Mouse (Mus musculus) G1E (cell line): Measurements from ENCODE around the gene Fancd2. TPM values are rescaled to one million over a fixed set of nuclear protein-coding genes. Genes with fewer than 3 reads are reported as not detected.

ENCODE experiments used
- ATAC-seq: 2 replicates; pipeline ENCODE4 v1.8.0; 2016; ENCODE audit warnings: mild to moderate bottlenecking; ENCODE audit not compliant: insufficient number of reproducible peaks, poor library complexity, low FRiP score, severe bottlenecking; ENCODE audit errors: extremely low read depth
- DNase-seq: peaks from one replicate; pipeline ENCODE4 v3.0.0; 2012; ENCODE audit warnings: low spot score
- H3K27me3 ChIP-seq: 2 replicates; pipeline ENCODE4 v1.6.1; 2012; ENCODE audit warnings: mild to moderate bottlenecking, low read length, inconsistent platforms; ENCODE audit not compliant: insufficient read depth
- H3K36me3 ChIP-seq: replicated peaks from 2 replicates; pipeline ENCODE3; 2012; ENCODE audit warnings: mild to moderate bottlenecking, inconsistent platforms
- H3K4me1 ChIP-seq: 2 replicates; pipeline ENCODE4 v1.6.1; 2012; ENCODE audit warnings: low read depth, low read length, inconsistent platforms, mixed read lengths; ENCODE audit not compliant: insufficient read depth
- H3K4me3 ChIP-seq: 2 replicates; pipeline ENCODE4 v1.5.1; 2012; ENCODE audit warnings: low read depth, mild to moderate bottlenecking, inconsistent platforms, low read length, moderate library complexity, mixed read lengths
- H3K9me3 ChIP-seq: replicated peaks from 2 replicates; pipeline ENCODE4 v1.6.1; 2012; ENCODE audit warnings: inconsistent platforms
- CTCF ChIP-seq: IDR thresholded peaks from 2 replicates; pipeline ENCODE4 v1.5.1; 2012; ENCODE audit warnings: low read depth, low read length, inconsistent platforms, mixed read lengths
- GATA1 ChIP-seq: IDR thresholded peaks from 2 replicates; pipeline ENCODE4 v1.6.1; 2012; ENCODE audit warnings: borderline replicate concordance, low read length, inconsistent platforms, mixed read lengths
- GATA2 ChIP-seq: IDR thresholded peaks from 2 replicates; pipeline ENCODE4 v1.6.1; 2012; ENCODE audit warnings: low read depth, low read length, inconsistent platforms, borderline replicate concordance
- POLR2AphosphoS5 ChIP-seq: IDR thresholded peaks from 2 replicates; pipeline ENCODE4 v1.6.1; 2012; ENCODE audit warnings: low read depth, low read length, inconsistent platforms; ENCODE audit not compliant: insufficient replicate concordance
- TAL1 ChIP-seq: conservative IDR thresholded peaks from 2 replicates; pipeline ENCODE4 v1.6.1; 2012; ENCODE audit warnings: low read depth, low read length, inconsistent platforms, mixed read lengths
- polyA plus RNA-seq: library from polyadenylated mRNA; stranded (reverse); fragments of >175 nt; gene quantifications from 2 replicates; pipeline ENCODE4 v1.2.3, GENCODE M21; 2012
- total RNA-seq, 2 experiments: library from RNA; stranded (forward) in 1 of 2; stranded (reverse) in 1 of 2; fragments of 200-1000 nt in 1 of 2; fragments of >200 nt in 1 of 2; fragmentation: Nextera tagmentation in 1 of 2; gene quantifications; 2 replicates each; pipeline ENCODE4 v1.2.3; 2014 to 2017

Fancd2 gene
- total and polyA plus RNA-seq, 3 experiments: 2.2 to 83.5 (median 41.1) TPM

DNA sequence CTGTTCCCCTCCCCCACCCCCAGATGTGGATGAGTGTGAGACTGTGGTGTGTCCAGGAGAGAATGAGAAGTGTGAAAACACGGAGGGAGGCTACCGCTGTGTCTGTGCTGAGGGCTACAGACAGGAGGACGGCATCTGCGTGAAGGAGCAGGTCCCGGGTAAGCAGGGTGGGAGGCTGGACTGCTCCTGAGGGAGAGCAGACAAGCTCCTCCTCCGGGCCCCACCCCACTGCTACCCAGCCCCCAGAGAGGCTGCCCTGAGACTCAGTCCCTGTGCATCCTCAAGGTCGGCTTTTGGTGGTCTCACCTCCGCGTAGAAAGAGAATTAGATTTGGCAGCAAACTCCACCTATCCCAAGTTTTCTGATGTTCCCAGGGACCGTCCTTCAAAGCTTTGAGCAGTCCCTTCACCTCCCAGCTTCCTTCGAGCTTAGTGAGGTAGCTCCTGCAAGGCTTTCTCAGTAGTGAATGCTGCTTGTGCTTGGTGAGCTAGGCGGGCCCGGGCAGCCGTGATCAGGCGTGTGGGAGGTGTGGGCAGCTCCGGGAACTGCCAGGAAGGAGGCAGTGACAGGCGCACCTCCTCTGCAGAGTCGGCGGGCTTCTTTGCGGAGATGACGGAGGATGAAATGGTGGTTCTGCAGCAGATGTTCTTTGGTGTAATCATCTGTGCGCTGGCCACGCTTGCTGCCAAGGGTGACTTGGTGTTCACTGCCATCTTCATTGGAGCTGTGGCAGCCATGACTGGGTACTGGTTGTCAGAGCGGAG is 39.2 kb upstream of the Fancd2 start:
- DNase-seq: no peak
- ATAC-seq: no peak
- peaks cover 7% of the 10 kb centered on the region for H3K9me3 ChIP-seq
- TF ChIP-seq POLR2AphosphoS5 (no peak), GATA1 (no peak), GATA2 (no peak), TAL1 (no peak), CTCF (no peak)
- H3K4me1 ChIP-seq: peaks cover 12% of the 10 kb centered on the region
- H3K4me3 ChIP-seq: no peak overlapping the region
- H3K27me3 ChIP-seq: peaks cover 13% of the 10 kb centered on the region
- H3K36me3 ChIP-seq: peaks cover 66% of the 10 kb centered on the region

DNA sequence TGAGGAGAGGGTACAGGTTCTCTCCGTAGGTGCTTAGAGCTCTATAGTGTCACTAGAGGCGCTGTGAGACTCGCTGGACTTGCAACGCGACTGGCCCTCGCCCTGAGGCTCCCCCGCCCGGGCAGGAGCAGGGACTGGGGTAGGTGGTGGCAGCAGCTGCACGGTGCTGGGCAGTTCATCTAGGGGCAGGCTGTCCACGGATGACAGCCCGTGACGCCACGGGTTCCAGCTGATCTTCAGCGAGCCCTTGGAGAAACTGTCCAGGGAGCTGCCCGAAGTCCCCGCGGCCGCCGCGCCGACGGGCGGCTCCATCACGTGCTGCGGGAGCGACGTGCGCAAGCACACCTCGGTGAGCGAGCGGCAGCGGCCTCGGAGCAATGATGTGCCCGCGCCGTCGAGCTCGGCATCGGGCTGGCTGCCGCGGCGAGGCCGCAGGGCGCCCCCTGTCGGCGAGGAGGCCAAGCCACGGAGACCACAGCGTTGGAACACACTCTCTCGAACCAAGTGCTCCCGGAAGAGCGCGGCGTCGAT is 37.2 kb upstream of the Fancd2 start:
- Histone ChIP-seq H3K36me3 (peaks cover 48% of the 10 kb centered on the region), H3K4me1 (peaks cover 5% of the 10 kb centered on the region), H3K27me3 (peaks cover 30% of the 10 kb centered on the region), H3K4me3 (peak overlapping the region; percentile 11; the same call in 1 of the 2 replicates), H3K9me3 (peaks cover 7% of the 10 kb centered on the region)
- ATAC-seq (no peak), DNase-seq (no peak)
- no peak for TF ChIP-seq GATA2
- TF ChIP-seq TAL1: no peak
- no peak for TF ChIP-seq GATA1
- no peak for TF ChIP-seq POLR2AphosphoS5
- TF ChIP-seq CTCF: no peak

DNA sequence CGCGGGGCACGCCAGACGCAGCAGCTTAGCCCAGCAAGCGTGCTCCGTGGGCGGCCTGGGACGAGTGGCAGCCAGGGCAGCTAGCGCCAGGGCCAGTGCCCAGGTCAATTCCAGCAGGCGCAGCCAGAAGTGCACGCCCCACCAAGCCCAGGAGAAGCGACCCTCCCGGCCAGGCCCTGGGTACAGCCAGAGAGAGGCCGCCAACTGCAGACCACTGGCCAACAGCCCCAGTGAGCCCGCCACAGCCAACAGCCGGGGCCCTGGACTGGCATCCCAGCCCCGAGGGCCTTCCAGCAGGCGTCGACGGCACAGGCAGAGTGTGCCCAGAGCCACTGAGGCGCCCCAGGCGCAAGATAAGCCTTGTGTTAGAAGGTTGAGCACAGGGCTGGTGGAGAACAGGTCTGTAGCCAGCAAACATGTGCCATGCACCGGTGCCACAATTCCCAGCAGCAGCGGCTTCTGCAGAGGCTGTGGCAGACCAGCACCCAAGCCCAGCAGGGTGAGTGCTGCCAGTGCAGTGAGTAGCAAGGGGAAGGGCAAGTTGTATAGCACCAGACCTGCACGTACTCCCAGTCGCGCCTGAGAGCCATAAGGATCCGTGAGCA is 36.3 kb upstream of the Fancd2 start:
- Histone ChIP-seq H3K4me3 (no peak overlapping the region), H3K9me3 (peaks cover 7% of the 10 kb centered on the region), H3K4me1 (peaks cover 8% of the 10 kb centered on the region), H3K36me3 (peaks cover 40% of the 10 kb centered on the region), H3K27me3 (peaks cover 33% of the 10 kb centered on the region)
- ATAC-seq (no peak), DNase-seq (no peak)
- TF ChIP-seq TAL1 (no peak), GATA2 (no peak)

DNA sequence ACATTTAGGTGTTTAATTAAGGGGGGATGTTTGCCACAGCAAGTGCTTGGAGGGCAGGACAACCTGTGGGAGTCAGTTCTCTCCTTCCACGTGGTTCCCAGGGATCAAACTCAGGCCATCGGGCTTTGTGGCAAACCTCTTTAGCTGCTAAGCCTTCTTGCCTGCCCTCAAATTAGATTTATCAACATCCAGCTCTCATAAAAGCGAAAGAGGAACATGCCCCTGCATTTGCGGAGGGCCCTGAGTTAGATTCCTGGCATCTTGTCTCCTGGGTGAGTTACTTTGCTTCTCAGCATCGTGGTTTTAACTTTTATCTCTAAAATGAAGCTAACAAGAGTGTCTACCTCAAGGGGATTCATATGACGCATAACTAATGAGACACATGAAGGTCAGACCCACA is 32.1 kb upstream of the Fancd2 start:
- Histone ChIP-seq H3K9me3 (peaks cover 5% of the 10 kb centered on the region), H3K36me3 (peaks cover 7% of the 10 kb centered on the region), H3K27me3 (peaks cover 66% of the 10 kb centered on the region), H3K4me1 (peaks cover 7% of the 10 kb centered on the region), H3K4me3 (no peak overlapping the region)
- no peak for TF ChIP-seq GATA1
- TF ChIP-seq POLR2AphosphoS5: no peak
- no peak for TF ChIP-seq CTCF
- no peak for TF ChIP-seq GATA2
- no peak for TF ChIP-seq TAL1
- no peak for ATAC-seq
- DNase-seq: no peak

DNA sequence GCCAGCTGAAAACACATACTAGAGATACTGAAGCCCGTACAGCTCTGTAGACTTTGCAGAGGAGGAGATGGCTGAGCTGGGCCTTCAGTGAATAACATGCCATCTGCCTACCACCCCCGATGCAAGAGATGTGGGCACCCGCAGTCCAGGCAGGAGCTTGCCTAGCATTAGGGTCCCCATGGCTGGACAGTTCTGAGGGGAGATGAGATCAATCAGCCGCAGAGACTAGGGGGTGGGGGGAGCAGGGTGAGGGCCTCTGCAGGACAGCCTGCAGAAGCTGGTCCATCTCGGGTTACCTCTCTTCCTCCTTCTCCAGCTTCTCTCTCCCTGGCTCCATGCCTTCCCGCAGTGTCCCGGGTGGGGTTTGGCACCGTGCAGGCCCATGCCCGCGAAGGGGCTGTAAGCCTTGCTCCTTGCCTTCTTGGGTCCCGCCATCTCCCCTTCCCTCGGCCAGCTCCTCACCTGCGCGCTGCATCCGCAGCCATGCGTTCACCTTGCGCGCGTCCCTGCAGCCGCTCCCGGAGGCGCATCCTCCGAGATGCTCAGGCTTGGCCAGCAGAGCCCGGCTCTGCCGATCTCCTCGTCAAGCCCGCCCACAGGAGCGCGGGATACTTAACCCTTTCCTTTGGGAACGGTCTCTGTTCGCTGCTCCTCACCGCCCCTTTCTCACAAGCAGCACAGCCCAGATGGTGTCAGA is 29.9 kb upstream of the Fancd2 start, which contains the start of gene Prrt3:
Gene Prrt3, minus strand, starts transcription at position 544 of the 697 bp plus-strand sequence.
- no peak within 1 kb of the TSS for H3K4me3 ChIP-seq
- H3K4me1 ChIP-seq: peaks cover 7% of the 10 kb centered on the region
- TF ChIP-seq GATA2 (no peak), POLR2AphosphoS5 (no peak), GATA1 (no peak), TAL1 (no peak), CTCF (no peak)
- no peak for ATAC-seq
- peaks cover 71% of the 10 kb centered on the region for H3K27me3 ChIP-seq
- H3K36me3 ChIP-seq: no peaks in the 10 kb centered on the region
- no peak for DNase-seq
- no peaks in the 10 kb centered on the region for H3K9me3 ChIP-seq

DNA sequence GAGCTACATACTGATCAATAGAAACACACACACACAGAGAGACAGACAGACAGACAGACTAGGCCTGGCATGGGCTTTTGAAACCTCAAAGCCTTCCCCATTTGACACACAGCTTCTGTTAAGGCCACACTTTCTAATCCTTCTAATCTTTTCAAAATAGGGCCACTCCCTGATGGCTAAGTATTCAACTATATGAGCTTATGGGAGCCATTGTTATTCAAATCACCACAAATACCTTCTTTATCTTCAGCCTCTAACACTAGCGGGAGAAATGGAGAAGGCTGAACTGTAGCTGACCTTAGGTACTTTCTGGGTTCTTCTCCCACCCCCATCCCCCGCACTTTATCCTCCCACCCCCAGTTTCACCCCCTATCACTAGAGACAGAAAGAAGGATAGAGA is 28.7 kb upstream of the Fancd2 start:
- peaks cover 64% of the 10 kb centered on the region for H3K27me3 ChIP-seq

More for the DNA sequence above, 28.7 kb upstream of the Fancd2 start:
- H3K4me1 ChIP-seq: peaks cover 7% of the 10 kb centered on the region
- no peak overlapping the region for H3K4me3 ChIP-seq
- no peak for DNase-seq
- TF ChIP-seq TAL1 (no peak), GATA2 (no peak), GATA1 (no peak), POLR2AphosphoS5 (no peak), CTCF (no peak)
- H3K36me3 ChIP-seq: no peaks in the 10 kb centered on the region
- ATAC-seq: no peak
- no peaks in the 10 kb centered on the region for H3K9me3 ChIP-seq
